Mouse (Mus musculus) olfactory bulb, adult 2 months (tissue): ENCODE measurements around the gene C1qtnf6.

Source experiments
- CTCF ChIP-seq: fragments of 200-500 bp; IDR thresholded peaks from 2 replicates; pipeline ENCODE4 v1.5.1; 2012; ENCODE audit warnings: low read depth, mild to moderate bottlenecking, low read length, moderate library complexity; ENCODE audit not compliant: insufficient read depth
- POLR2A ChIP-seq: fragments of 200-500 bp; IDR thresholded peaks from 2 replicates; pipeline ENCODE4 v1.6.1; 2012; ENCODE audit warnings: mild to moderate bottlenecking, low read depth, low read length, moderate library complexity; ENCODE audit not compliant: insufficient read depth

GRCm38 (mm10) chr15:78571554-78572269 lies 40.5 kb upstream of the C1qtnf6 start:
- TF ChIP-seq CTCF (no peak), POLR2A (no peak)
